Mouse (Mus musculus) frontal cortex, postnatal 25 days (tissue): ENCODE measurements around the gene Pga5.

ENCODE experiments used
- DNase-seq, 2 experiments: peaks; one replicate each; pipeline ENCODE4 v3.0.0; 2022; ENCODE audit warnings: low spot score in 2 of 2

The Pga5 gene

GRCm38 (mm10) chr19:10665499-10665898 is 12.4 kb downstream of the Pga5 start:
- DNase-seq, result peak; percentile 57 to 60

GRCm38 (mm10) chr19:10665093-10665492 is 12.8 kb downstream of the Pga5 start:
- no peak for DNase-seq

- no peak for DNase-seq
Measured at GRCm38 (mm10) chr19:10662665-10663064, 15.2 kb downstream of the Pga5 start.

- no peak for DNase-seq
Measured at GRCm38 (mm10) chr19:10661919-10662318, 16.0 kb downstream of the Pga5 start.

- DNase-seq, result no peak
Measured at GRCm38 (mm10) chr19:10661373-10661772, 16.5 kb downstream of the Pga5 start.

- DNase-seq, result no peak
Measured at GRCm38 (mm10) chr19:10658406-10658805, 19.5 kb downstream of the Pga5 start.

- no peak for DNase-seq
Measured at GRCm38 (mm10) chr19:10657742-10658141, 20.1 kb downstream of the Pga5 start.

GRCm38 (mm10) chr19:10656058-10656457 is 21.8 kb downstream of the Pga5 start:
- no peak for DNase-seq

GRCm38 (mm10) chr19:10648156-10648555 is 29.7 kb downstream of the Pga5 start:
- DNase-seq, result no peak

- DNase-seq, result no peak
Measured at GRCm38 (mm10) chr19:10645616-10646015, 32.3 kb downstream of the Pga5 start.

- DNase-seq, result no peak
Measured at GRCm38 (mm10) chr19:10640589-10641378, 37.1 kb downstream of the Pga5 start.

GRCm38 (mm10) chr19:10640080-10640479 is 37.8 kb downstream of the Pga5 start:
- DNase-seq, result no peak

GRCm38 (mm10) chr19:10637840-10638239 is 40.0 kb downstream of the Pga5 start:
- no peak for DNase-seq

GRCm38 (mm10) chr19:10634872-10635318 is 43.0 kb downstream of the Pga5 start:
- peak in 1 of 2 experiments; percentile 50 for DNase-seq

GRCm38 (mm10) chr19:10634106-10634871 is 43.6 kb downstream of the Pga5 start, which contains the start of gene Vwce:
Vwce (plus strand) TSS chr19:10634213.
- peak; percentile 21 to 32 for DNase-seq
